Mouse (Mus musculus) ovary, postnatal 36 days (tissue): ENCODE data around the gene Tmem189.
"Not testable (repeated sequence)": the region's sequence is repeated elsewhere in the genome, so short reads cannot be mapped to it uniquely, and the experiment has no call there.

Experiments
- DNase-seq: peaks from one replicate; pipeline ENCODE4 v3.0.0; 2022; ENCODE audit warnings: low spot score, mixed read lengths

Tmem189 gene

GRCm38 (mm10) chr2:167651622-167652021 lies 38.0 kb downstream of the Tmem189 start:
- no peak for DNase-seq

GRCm38 (mm10) chr2:167649290-167650032 lies 40.2 kb downstream of the Tmem189 start:
- no peak for DNase-seq

- DNase-seq = no peak
Observed at GRCm38 (mm10) chr2:167646411-167646810, 43.2 kb downstream of the Tmem189 start.

GRCm38 (mm10) chr2:167643356-167644052 lies 46.1 kb downstream of the Tmem189 start:
- not testable (repeated sequence) for DNase-seq

GRCm38 (mm10) chr2:167642164-167642563 lies 47.5 kb downstream of the Tmem189 start:
- no peak for DNase-seq

- DNase-seq = peak; percentile 49
Observed at GRCm38 (mm10) chr2:167641337-167641736, 48.3 kb downstream of the Tmem189 start.

GRCm38 (mm10) chr2:167640279-167640678 lies 49.3 kb downstream of the Tmem189 start:
- no peak for DNase-seq

GRCm38 (mm10) chr2:167634865-167635512 lies 54.6 kb downstream of the Tmem189 start:
- no peak for DNase-seq

GRCm38 (mm10) chr2:167634338-167634770 lies 55.3 kb downstream of the Tmem189 start:
- DNase-seq = peak; percentile 87

- no peak for DNase-seq
Observed at GRCm38 (mm10) chr2:167633537-167633872, 56.1 kb downstream of the Tmem189 start.

- no peak for DNase-seq
Observed at GRCm38 (mm10) chr2:167632731-167633536, 56.7 kb downstream of the Tmem189 start.

GRCm38 (mm10) chr2:167631591-167632448 lies 57.8 kb downstream of the Tmem189 start, which contains the start of gene Ube2v1:
Gene Ube2v1 (minus strand): TSS chr2:167632095.
- peak; percentile 99 for DNase-seq

- no peak for DNase-seq
Observed at GRCm38 (mm10) chr2:167631181-167631590, 58.4 kb downstream of the Tmem189 start.

- no peak for DNase-seq
Observed at GRCm38 (mm10) chr2:167630421-167630820, 59.2 kb downstream of the Tmem189 start.

GRCm38 (mm10) chr2:167629665-167630209 lies 59.9 kb downstream of the Tmem189 start:
- DNase-seq = no peak

GRCm38 (mm10) chr2:167628872-167629271 lies 60.8 kb downstream of the Tmem189 start:
- DNase-seq = no peak

GRCm38 (mm10) chr2:167627019-167627418 lies 62.6 kb downstream of the Tmem189 start:
- no peak for DNase-seq

GRCm38 (mm10) chr2:167625670-167626069 lies 64.0 kb downstream of the Tmem189 start:
- no peak for DNase-seq

- DNase-seq = no peak
Observed at GRCm38 (mm10) chr2:167624368-167625075, 65.1 kb downstream of the Tmem189 start.

- no peak for DNase-seq
Observed at GRCm38 (mm10) chr2:167622965-167623364, 66.7 kb downstream of the Tmem189 start.
